Mouse (Mus musculus) ovary, postnatal 10 days (tissue): ENCODE measurements around the gene Ryr2.
"Not testable (repeated sequence)": the region's sequence is repeated elsewhere in the genome, so short reads cannot be mapped to it uniquely, and the experiment has no call there.

ENCODE experiments used
- DNase-seq: peaks from one replicate; pipeline ENCODE4 v3.0.0; 2022; ENCODE audit warnings: low spot score

Ryr2 gene

GRCm38 (mm10) chr13:12106662-12107632 is at the start of gene Ryr2:
Gene Ryr2 (minus strand): TSS chr13:12106945.
- peak; percentile 39 for DNase-seq

GRCm38 (mm10) chr13:12153922-12154321 is 47.2 kb upstream of the Ryr2 start:
- DNase-seq = no peak

GRCm38 (mm10) chr13:12146918-12147507 is 40.3 kb upstream of the Ryr2 start:
- no peak for DNase-seq

- DNase-seq = no peak
These were observed 39.7 kb upstream of the Ryr2 start for GRCm38 (mm10) chr13:12146402-12146801.

GRCm38 (mm10) chr13:12143347-12143746 is 36.6 kb upstream of the Ryr2 start:
- DNase-seq = no peak

DNA sequence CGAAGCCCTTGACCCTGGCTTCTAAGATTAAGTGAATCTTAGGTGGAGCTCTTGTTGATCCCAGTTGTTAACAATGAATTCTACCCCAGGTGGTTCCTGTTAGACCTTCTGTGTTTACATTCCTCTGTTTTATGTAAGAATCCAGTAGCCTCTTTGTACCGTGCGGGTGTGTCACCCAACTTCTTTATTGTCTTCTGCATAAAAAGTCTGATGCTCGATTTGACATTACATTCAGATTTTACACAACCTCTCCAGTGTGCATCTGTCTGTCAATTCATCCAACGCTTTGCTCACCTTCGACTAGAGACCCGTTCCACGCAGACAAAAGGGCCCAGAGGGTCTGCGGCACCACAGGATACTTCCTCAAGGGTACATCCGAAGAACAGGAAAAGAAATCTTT is 29.7 kb upstream of the Ryr2 start:
- DNase-seq = not testable (repeated sequence)

GRCm38 (mm10) chr13:12133549-12133948 is 26.8 kb upstream of the Ryr2 start:
- DNase-seq = no peak

- DNase-seq = no peak
These were observed 25.5 kb upstream of the Ryr2 start for GRCm38 (mm10) chr13:12132160-12132710.

DNA sequence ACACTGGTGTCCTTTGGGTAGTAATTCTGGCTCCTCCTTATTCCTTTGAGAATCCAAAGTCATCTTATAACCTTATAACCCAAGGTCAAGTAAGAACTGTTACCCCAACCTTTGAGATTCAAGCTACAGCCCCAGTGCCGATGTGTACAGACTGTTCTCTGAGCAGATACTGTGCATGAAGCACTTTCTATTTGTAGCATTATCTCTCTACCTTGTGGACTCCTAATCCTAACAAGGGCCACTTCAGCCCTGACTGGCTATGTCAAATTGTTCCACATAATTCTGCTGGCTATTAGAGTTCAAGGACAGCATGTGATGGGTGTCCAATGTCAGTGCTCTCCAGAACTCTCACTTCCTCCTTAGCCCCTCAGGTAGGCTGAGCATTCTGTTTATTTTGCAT is 22.4 kb upstream of the Ryr2 start:
- no peak for DNase-seq

- DNase-seq = no peak
These were observed 19.4 kb upstream of the Ryr2 start for GRCm38 (mm10) chr13:12126099-12126498.

GRCm38 (mm10) chr13:12124940-12125540 is 18.3 kb upstream of the Ryr2 start:
- no peak for DNase-seq

GRCm38 (mm10) chr13:12115551-12115950 is 8.8 kb upstream of the Ryr2 start:
- DNase-seq = no peak

- no peak for DNase-seq
These were observed 8.1 kb upstream of the Ryr2 start for GRCm38 (mm10) chr13:12114816-12115215.

DNA sequence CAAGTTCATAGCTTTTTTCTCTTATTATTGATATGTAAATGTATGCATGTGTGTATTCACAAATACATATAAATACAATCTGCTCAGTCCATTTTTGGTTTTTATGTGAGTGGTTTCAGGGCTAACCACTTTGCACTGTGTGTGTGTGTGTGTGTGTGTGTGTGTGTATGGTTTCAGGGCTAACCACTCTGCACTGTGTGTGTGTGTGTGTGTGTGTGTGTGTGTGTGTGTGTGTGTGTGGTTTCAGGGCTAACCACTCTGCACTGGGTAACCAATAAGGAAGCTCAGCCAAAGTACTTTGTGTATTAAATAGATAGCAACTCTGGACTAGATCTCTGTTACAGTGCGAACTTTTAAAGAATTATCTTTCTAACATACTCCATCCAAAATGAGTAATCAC is 2.2 kb upstream of the Ryr2 start:
- DNase-seq = no peak

GRCm38 (mm10) chr13:12105830-12106628 is 716 bp downstream of the Ryr2 start:
- DNase-seq = peak; percentile 10

DNA sequence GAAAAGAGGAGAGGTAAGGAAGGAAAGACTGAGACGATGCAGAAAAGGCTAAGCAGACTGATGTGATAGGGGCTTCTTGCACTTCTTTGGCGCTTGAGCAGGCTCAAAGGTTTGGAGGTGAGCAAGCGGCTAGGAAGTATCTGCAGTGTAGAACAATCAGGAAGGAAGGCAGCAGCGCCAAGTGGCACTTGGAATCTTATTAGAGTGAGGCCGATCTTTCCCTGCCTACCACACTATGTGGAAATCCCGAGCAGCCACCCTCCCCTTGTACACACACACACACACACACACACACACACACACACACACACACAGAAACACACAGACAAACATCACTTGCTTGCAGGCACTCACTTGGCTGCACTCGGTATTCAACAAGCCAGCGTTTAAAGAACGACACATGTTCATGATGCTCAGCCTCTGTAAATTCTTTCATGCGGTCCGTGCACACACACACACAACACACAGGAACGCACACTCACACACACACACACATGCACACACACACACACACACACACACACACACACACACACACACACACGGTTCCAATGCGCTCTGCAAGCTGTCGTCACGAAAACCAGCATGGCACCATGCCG is 1.4 kb downstream of the Ryr2 start:
- no peak for DNase-seq

DNA sequence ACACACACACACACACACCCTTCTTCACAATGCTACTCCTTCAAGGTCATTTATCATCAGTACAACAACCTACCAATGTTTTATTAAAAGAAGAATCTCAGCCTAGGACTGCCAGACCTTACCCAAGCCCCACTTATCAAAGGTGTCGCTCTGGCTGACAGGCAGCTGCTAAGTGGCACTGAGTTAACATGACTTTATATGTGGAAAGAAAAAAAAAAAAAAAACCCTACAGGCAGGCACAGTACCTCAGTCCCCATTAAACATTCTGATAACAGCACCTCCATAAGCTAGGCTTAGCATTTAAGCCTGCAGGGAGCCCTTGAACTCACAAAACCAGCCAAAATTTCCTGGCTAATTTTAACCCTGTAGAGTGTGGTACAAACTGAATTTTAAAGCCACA is 2.4 kb downstream of the Ryr2 start:
- no peak for DNase-seq

DNA sequence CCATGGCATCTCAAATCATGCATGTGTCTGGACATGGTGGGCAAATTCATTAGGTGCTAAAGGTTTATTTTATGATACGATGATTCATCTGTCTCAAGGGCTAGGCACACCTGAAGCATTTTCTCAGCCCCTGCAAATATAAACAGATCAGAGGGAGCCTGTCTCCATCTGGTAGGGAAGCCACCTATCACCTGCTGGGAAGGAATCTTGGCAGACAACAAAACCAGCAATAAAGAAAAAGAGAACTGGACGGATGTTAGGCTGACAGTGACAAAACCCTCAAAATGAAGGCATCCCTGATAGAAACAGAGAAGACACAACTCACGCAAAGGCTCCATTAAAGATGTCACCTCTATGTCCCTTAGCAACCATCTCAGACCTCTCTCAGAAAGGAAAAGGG is 3.7 kb downstream of the Ryr2 start:
- no peak for DNase-seq

- no peak for DNase-seq
These were observed 7.3 kb downstream of the Ryr2 start for GRCm38 (mm10) chr13:12099446-12099845.

GRCm38 (mm10) chr13:12098981-12099380 is 7.8 kb downstream of the Ryr2 start:
- no peak for DNase-seq

GRCm38 (mm10) chr13:12096382-12096932 is 10.3 kb downstream of the Ryr2 start:
- no peak for DNase-seq
